Mouse (Mus musculus) forebrain, embryonic 10.5 days (tissue): Measurements from ENCODE around the gene Gatad2b. TPM values are rescaled to one million over a fixed set of nuclear protein-coding genes. Genes with fewer than 3 reads are reported as not detected.

ENCODE experiments used
- DNase-seq: peaks from one replicate; pipeline ENCODE4 v3.0.0-alpha.2; 2017; ENCODE audit warnings: low spot score; ENCODE audit errors: extremely low spot score
- H3K27ac ChIP-seq: fragments of 300-500 bp; sonication (generic); 2 replicates; pipeline ENCODE4 v1.5.1; 2016; ENCODE audit warnings: mild to moderate bottlenecking
- H3K27me3 ChIP-seq: fragments of 300-500 bp; sonication (generic); 2 replicates; pipeline ENCODE4 v1.6.1; 2016; ENCODE audit warnings: mild to moderate bottlenecking; ENCODE audit not compliant: poor library complexity, severe bottlenecking
- H3K36me3 ChIP-seq: fragments of 300-500 bp; sonication (generic); replicated peaks from 2 replicates; pipeline ENCODE4 v1.6.1; 2016; ENCODE audit warnings: mild to moderate bottlenecking, moderate library complexity
- H3K4me1 ChIP-seq: fragments of 300-500 bp; sonication (generic); 2 replicates; pipeline ENCODE4 v1.6.1; 2016
- H3K4me3 ChIP-seq: fragments of 300-500 bp; sonication (generic); 2 replicates; pipeline ENCODE4 v1.5.1; 2016; ENCODE audit warnings: mild to moderate bottlenecking, moderate library complexity
- H3K9me3 ChIP-seq: fragments of 300-500 bp; sonication (generic); 2 replicates; pipeline ENCODE4 v1.6.1; 2016; ENCODE audit warnings: mild to moderate bottlenecking, moderate library complexity
- WGBS: fragments of 180-500 bp; shearing (Covaris S2); methylation state at CpG from one replicate; pipeline ENCODE4 v1.1.7; 2016; 5-methylcytosine and 5-hydroxymethylcytosine counted together
- polyA plus RNA-seq: library from polyadenylated mRNA; unstranded; fragments of >200 nt; fragmentation: Nextera tagmentation; extraction: Ambion mirVana; gene quantifications from 2 replicates; pipeline ENCODE4 v1.2.1, GENCODE M21; 2016

Gatad2b gene
- polyA plus RNA-seq, 1 experiment from 2014 or later = 12.4 TPM

- WGBS = 86% methylated on average over 5 of the region's 5 CpGs
- Histone ChIP-seq H3K27me3 (no peaks in the 10 kb centered on the region), H3K36me3 (no peaks in the 10 kb centered on the region), H3K4me1 (peaks cover 16% of the 10 kb centered on the region), H3K27ac (no peak overlapping the region), H3K4me3 (no peak overlapping the region), H3K9me3 (no peaks in the 10 kb centered on the region)
- DNase-seq = no peak
Measured at GRCm38 (mm10) chr3:90378496-90378895, 85.5 kb downstream of the Gatad2b start.

DNA sequence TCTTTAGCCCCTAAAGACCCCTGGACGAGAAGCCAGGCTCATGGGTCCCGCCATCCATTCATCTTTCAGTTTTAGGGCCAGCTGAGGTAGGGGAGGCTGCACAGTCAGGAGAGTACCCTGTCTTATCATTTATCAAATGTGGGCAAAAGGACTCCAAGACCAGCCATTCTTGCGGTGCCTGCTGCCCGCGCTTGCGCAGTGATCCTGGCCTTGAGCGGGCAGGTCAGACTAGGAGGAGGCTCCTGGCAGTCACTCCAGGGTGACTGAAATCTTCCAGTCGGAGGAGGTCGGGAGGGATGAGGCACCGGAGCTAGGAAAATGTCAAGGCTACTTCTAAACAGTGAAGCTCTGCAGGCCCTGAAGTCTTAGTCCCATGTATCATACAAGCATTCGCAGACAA is 88.7 kb downstream of the Gatad2b start:
- peaks cover 17% of the 10 kb centered on the region for H3K4me1 ChIP-seq
- DNase-seq = no peak
- WGBS = 80% methylated on average over 11 of the region's 11 CpGs
- H3K4me3 ChIP-seq = no peak overlapping the region
- H3K9me3 ChIP-seq = no peaks in the 10 kb centered on the region
- peaks cover 27% of the 10 kb centered on the region for H3K36me3 ChIP-seq
- H3K27me3 ChIP-seq = no peaks in the 10 kb centered on the region
- no peak overlapping the region for H3K27ac ChIP-seq

GRCm38 (mm10) chr3:90383690-90384089 is 90.7 kb downstream of the Gatad2b start:
- DNase-seq = no peak
- peaks cover 40% of the 10 kb centered on the region for H3K36me3 ChIP-seq
- H3K4me3 ChIP-seq = no peak overlapping the region
- no peak overlapping the region for H3K27ac ChIP-seq
- no peaks in the 10 kb centered on the region for H3K9me3 ChIP-seq
- peaks cover 32% of the 10 kb centered on the region for H3K4me1 ChIP-seq
- 84% methylated on average over 4 of the region's 4 CpGs for WGBS
- peaks cover 9% of the 10 kb centered on the region; the same call in 1 of the 2 replicates for H3K27me3 ChIP-seq

DNA sequence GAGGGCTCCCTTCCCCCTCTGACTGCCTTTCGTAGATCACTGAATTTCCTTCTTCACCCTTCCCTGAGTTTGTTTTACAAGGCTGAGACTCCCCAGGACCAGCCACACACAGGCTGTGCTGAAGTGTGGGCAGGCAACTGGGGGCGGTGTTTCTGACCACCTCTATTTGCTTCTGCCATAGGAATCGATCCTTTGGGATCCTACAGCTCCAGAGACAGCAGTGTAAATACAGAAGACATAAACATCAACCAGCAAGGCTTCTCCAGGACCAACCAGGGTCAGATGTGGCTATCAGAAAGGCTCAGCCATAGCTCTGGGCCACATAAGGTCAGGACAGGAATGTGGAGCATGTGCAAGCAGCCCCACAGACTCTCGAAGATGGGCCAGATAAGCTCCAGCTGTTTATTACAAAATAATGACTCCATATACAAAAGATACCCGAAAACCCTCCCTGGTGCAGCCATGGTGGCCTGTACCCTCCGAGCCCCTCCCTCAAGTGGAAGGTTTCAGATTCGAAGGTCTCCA is 91.9 kb downstream of the Gatad2b start:
- no peak for DNase-seq
- H3K4me3 ChIP-seq = no peak overlapping the region
- peaks cover 44% of the 10 kb centered on the region for H3K4me1 ChIP-seq
- H3K27me3 ChIP-seq = peaks cover 18% of the 10 kb centered on the region
- peaks cover 40% of the 10 kb centered on the region for H3K36me3 ChIP-seq
- no peaks in the 10 kb centered on the region for H3K9me3 ChIP-seq
- WGBS = 78% methylated on average over 7 of the region's 7 CpGs
- peak overlapping the region; percentile 15; the same call in 1 of the 2 replicates for H3K27ac ChIP-seq

- Histone ChIP-seq H3K4me3 (no peak overlapping the region), H3K4me1 (peaks cover 62% of the 10 kb centered on the region), H3K27ac (no peak overlapping the region), H3K36me3 (peaks cover 54% of the 10 kb centered on the region), H3K27me3 (peaks cover 28% of the 10 kb centered on the region), H3K9me3 (no peaks in the 10 kb centered on the region)
- DNase-seq = no peak
- WGBS = 94% methylated on average over 10 of the region's 10 CpGs
Measured at GRCm38 (mm10) chr3:90386817-90387216, 93.8 kb downstream of the Gatad2b start.

DNA sequence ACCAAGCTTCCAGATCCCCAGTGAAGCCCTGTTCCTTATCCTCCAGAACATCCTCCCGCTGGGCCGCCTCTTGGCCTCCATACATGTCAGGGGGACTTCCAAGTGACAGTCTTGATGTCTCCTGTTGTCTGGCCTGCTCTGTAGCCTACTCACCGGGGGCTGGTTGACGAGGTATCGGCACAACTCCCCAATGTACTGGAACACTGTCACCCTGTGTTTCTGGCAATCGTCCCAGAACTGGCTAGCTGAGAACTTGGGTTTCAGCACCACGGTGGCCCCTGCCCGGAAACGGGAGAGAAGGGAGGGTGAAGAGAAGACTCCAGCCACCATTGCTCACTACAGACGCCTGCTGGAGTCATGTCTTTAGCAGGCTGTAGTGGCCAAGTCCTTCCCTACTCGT is 94.5 kb downstream of the Gatad2b start:
- H3K36me3 ChIP-seq = peaks cover 60% of the 10 kb centered on the region
- H3K9me3 ChIP-seq = no peaks in the 10 kb centered on the region
- no peak for DNase-seq
- 84% methylated on average over 11 of the region's 11 CpGs for WGBS
- H3K4me3 ChIP-seq = no peak overlapping the region
- peaks cover 28% of the 10 kb centered on the region for H3K27me3 ChIP-seq
- H3K27ac ChIP-seq = no peak overlapping the region
- peaks cover 62% of the 10 kb centered on the region for H3K4me1 ChIP-seq

DNA sequence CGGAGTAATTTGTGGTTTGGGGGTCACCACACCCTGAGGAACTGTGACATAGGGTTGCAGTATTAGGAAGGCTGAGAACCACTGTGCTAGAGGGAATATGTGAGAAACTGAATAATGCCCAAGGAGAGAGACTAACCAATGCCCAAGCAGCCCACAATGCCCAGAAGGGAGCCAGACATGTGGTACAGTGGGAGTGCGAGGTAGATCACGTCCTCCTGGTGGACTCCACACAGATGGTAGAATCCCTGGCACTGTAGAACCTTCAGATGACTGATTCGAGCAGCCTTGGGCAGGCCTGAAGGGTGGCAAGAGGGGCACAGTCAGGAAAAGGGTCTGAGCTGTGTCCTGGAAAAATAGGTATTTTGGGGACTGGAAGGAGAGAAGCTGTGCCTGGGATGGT is 95.2 kb downstream of the Gatad2b start:
- Histone ChIP-seq H3K27ac (no peak overlapping the region), H3K4me1 (peaks cover 62% of the 10 kb centered on the region), H3K36me3 (peaks cover 67% of the 10 kb centered on the region), H3K4me3 (peak overlapping the region; percentile 75), H3K9me3 (no peaks in the 10 kb centered on the region), H3K27me3 (peaks cover 28% of the 10 kb centered on the region)
- no peak for DNase-seq
- 79% methylated on average over 4 of the region's 4 CpGs for WGBS

GRCm38 (mm10) chr3:90388726-90389510 is 95.9 kb downstream of the Gatad2b start:
- no peaks in the 10 kb centered on the region for H3K9me3 ChIP-seq
- H3K27ac ChIP-seq = peak overlapping the region; percentile 93
- H3K27me3 ChIP-seq = peaks cover 28% of the 10 kb centered on the region
- peak; percentile 67 for DNase-seq
- peak overlapping the region; percentile 75 for H3K4me3 ChIP-seq
- WGBS = 3% methylated on average over 53 of the region's 53 CpGs
- H3K4me1 ChIP-seq = peaks cover 62% of the 10 kb centered on the region
- H3K36me3 ChIP-seq = peaks cover 73% of the 10 kb centered on the region

DNA sequence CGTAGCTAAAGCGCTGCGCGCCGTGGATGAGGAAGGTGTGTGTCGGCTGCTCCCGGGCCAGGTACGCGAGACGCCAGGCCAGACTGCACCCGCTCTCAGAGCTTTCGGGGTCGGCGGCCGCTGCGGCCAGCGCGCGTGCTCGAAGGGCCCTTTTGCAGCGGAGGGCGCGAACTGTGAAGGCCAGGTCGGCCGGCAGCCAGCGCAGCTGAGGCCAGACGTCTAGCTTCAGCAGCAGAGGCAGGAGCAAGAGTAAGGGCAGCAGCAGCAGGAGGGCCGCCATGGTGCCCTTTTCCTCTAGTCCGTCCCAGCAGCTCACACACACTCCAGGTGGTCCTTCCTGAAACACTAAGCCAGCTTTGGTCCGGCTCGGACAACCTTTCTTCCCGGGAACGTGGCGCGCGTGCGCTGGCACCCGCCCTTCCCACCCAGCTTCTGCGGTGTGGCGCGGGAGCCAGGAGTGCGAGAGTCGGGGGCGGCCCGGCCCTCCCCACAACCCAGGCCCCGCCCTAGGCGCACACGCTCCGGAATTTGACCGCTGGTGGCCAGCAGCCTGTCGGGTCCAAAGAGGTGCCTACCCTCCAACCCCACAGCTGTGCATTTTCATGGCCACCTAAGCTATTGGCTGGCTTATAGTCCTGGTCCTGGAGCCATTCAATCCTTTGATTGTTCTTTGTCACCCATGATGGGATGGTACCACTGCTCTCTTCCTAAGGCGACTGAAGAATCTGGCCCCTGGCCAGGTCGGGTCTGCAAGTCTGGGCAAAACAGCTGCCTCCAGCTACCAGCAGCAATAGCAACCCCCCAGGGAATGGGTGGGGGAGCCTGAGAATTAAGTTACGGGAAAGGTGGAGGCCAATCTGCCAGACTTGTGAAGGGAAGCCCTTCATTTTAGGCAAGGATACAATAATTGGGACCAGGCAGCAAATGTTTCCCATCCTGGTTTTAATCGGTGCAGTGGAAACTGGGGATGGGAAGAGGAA is 96.8 kb downstream of the Gatad2b start, which contains the start of gene Slc27a3:
Gene Slc27a3, minus strand, starts transcription at position 428 of the 980 bp plus-strand sequence.
- Histone ChIP-seq H3K27me3 (peaks cover 28% of the 10 kb centered on the region), H3K4me1 (peaks cover 60% of the 10 kb centered on the region), H3K27ac (peak within 1 kb of the TSS; percentile 93), H3K4me3 (peak within 1 kb of the TSS; percentile 75), H3K9me3 (no peaks in the 10 kb centered on the region), H3K36me3 (peaks cover 75% of the 10 kb centered on the region)
- 1% methylated on average over 47 of the region's 55 CpGs for WGBS
- peak; percentile 66 for DNase-seq

GRCm38 (mm10) chr3:90391004-90391403 is 98.0 kb downstream of the Gatad2b start:
- Histone ChIP-seq H3K9me3 (no peaks in the 10 kb centered on the region), H3K36me3 (peaks cover 75% of the 10 kb centered on the region), H3K27me3 (peaks cover 28% of the 10 kb centered on the region), H3K4me3 (no peak overlapping the region), H3K27ac (peak overlapping the region; percentile 93), H3K4me1 (peaks cover 51% of the 10 kb centered on the region)
- no peak for DNase-seq
- 76% methylated on average over 4 of the region's 4 CpGs for WGBS

GRCm38 (mm10) chr3:90391941-90392340 is 99.0 kb downstream of the Gatad2b start:
- H3K36me3 ChIP-seq = peaks cover 75% of the 10 kb centered on the region
- 90% methylated on average over 8 of the region's 8 CpGs for WGBS
- no peak for DNase-seq

GRCm38 (mm10) chr3:90392661-90393060 is 99.7 kb downstream of the Gatad2b start:
- Histone ChIP-seq H3K27ac (no peak overlapping the region), H3K9me3 (no peaks in the 10 kb centered on the region), H3K27me3 (peaks cover 28% of the 10 kb centered on the region), H3K36me3 (peaks cover 75% of the 10 kb centered on the region), H3K4me3 (no peak overlapping the region), H3K4me1 (peaks cover 41% of the 10 kb centered on the region)
- no peak for DNase-seq
- 91% methylated on average over 3 of the region's 3 CpGs for WGBS

More at GRCm38 (mm10) chr3:90391941-90392340, 99.0 kb downstream of the Gatad2b start:
- Histone ChIP-seq H3K4me3 (no peak overlapping the region), H3K27ac (no peak overlapping the region), H3K4me1 (peaks cover 48% of the 10 kb centered on the region), H3K9me3 (no peaks in the 10 kb centered on the region), H3K27me3 (peaks cover 28% of the 10 kb centered on the region)
